Mouse (Mus musculus): ENCODE results near the gene Atp1a4.
A peak's percentile ranks its signal among the peaks of the same experiment; 100 is the strongest.

Gene Atp1a4

GRCm38 (mm10) chr1:172219451-172220406 is 38.5 kb downstream of the Atp1a4 start, which contains the start of gene Casq1:
Casq1 (minus strand) TSS chr1:172219868.
- no peak for DNase-seq (ENCODE audit: extremely low spot score, low read depth, low spot score)

GRCm38 (mm10) chr1:172218164-172218910 is 39.9 kb downstream of the Atp1a4 start:
- no peak for DNase-seq (ENCODE audit: extremely low spot score, low read depth, low spot score)

GRCm38 (mm10) chr1:172217148-172217547 is 41.1 kb downstream of the Atp1a4 start:
- DNase-seq (ENCODE audit: extremely low spot score, low read depth, low spot score): peak; percentile 77

- no peak for DNase-seq (ENCODE audit: extremely low spot score, low read depth, low spot score)
Measured at GRCm38 (mm10) chr1:172214748-172215147, 43.5 kb downstream of the Atp1a4 start.

- DNase-seq (ENCODE audit: extremely low spot score, low read depth, low spot score): no peak
Measured at GRCm38 (mm10) chr1:172213771-172214170, 44.4 kb downstream of the Atp1a4 start.

GRCm38 (mm10) chr1:172212776-172213175 is 45.4 kb downstream of the Atp1a4 start:
- DNase-seq (ENCODE audit: extremely low spot score, low read depth, low spot score): no peak

GRCm38 (mm10) chr1:172207111-172207584 is 51.1 kb downstream of the Atp1a4 start:
- DNase-seq (ENCODE audit: extremely low spot score, low read depth, low spot score): no peak

- DNase-seq (ENCODE audit: extremely low spot score, low read depth, low spot score): no peak
Measured at GRCm38 (mm10) chr1:172206141-172206917, 51.9 kb downstream of the Atp1a4 start, which contains the start of gene Pea15a. Pea15a (minus strand) TSS chr1:172206804.

GRCm38 (mm10) chr1:172205741-172206087 is 52.5 kb downstream of the Atp1a4 start:
- DNase-seq (ENCODE audit: extremely low spot score, low read depth, low spot score): no peak

- no peak for DNase-seq (ENCODE audit: extremely low spot score, low read depth, low spot score)
Measured at GRCm38 (mm10) chr1:172204814-172205740, 53.1 kb downstream of the Atp1a4 start.

GRCm38 (mm10) chr1:172204033-172204813 is 54.0 kb downstream of the Atp1a4 start:
- no peak for DNase-seq (ENCODE audit: extremely low spot score, low read depth, low spot score)

- DNase-seq (ENCODE audit: extremely low spot score, low read depth, low spot score): no peak
Measured at GRCm38 (mm10) chr1:172203566-172203965, 54.6 kb downstream of the Atp1a4 start.

GRCm38 (mm10) chr1:172202894-172203522 is 55.2 kb downstream of the Atp1a4 start:
- DNase-seq (ENCODE audit: extremely low spot score, low read depth, low spot score): no peak

- DNase-seq (ENCODE audit: extremely low spot score, low read depth, low spot score): no peak
Measured at GRCm38 (mm10) chr1:172201967-172202880, 56.0 kb downstream of the Atp1a4 start.

GRCm38 (mm10) chr1:172200871-172201447 is 57.3 kb downstream of the Atp1a4 start:
- no peak for DNase-seq (ENCODE audit: extremely low spot score, low read depth, low spot score)

- DNase-seq (ENCODE audit: extremely low spot score, low read depth, low spot score): no peak
Measured at GRCm38 (mm10) chr1:172200161-172200560, 58.1 kb downstream of the Atp1a4 start.

- no peak for DNase-seq (ENCODE audit: extremely low spot score, low read depth, low spot score)
Measured at GRCm38 (mm10) chr1:172198996-172199395, 59.2 kb downstream of the Atp1a4 start.
